33 mouse cellular contexts compared by ENCODE assay signal in the genomic region with DNA sequence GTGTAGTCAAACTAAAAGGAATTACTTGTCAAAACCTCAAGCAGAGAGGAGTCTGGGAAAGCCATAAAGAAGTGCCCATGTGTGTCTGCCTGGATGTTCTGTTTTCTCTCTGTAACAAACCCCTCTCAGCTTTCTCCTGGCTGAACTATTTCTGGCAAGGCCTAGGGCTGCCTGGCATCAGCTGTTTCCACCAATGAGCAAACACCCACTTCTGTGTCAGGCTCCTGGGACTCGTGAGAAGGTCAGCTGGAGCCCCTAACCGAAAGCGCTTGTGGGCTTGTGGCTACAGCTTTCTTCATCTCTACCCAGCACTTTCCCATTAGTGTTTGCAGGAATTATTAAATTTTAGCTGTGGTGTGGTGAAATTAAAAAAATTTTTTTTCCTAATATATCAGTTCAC. TPM values are rescaled to one million over a fixed set of nuclear protein-coding genes. Genes with fewer than 3 reads are reported as not detected.
DNase-seq lines count a peak whose midpoint lies in the region; ATAC-seq and TF ChIP-seq lines count a peak whose summit lies in the region.
"Had no signal": no experiment of that assay in that cellular context is flagged by ENCODE, and none has a peak within 500 bp of the region (broad histone marks: within the 10 kb centered on the region; RNA-seq: fewer than 3 reads in every experiment).

No protein-coding gene starts in this region.

- H3K27ac ChIP-seq in limb, embryonic 14.5 days (replicated peaks; ENCODE audit: low read depth, low read length), result no peak overlapping the region
- no peak overlapping the region for H3K27ac ChIP-seq in limb, embryonic 10.5 days
- no peak overlapping the region for H3K27ac ChIP-seq in hindbrain, embryonic 12.5 days
- H3K27ac ChIP-seq: kidney, embryonic 15.5 days; liver, embryonic 15.5 days; lung, embryonic 15.5 days; neural tube, embryonic 12.5 days had no signal

- no peak for TF ChIP-seq POLR2A in limb, embryonic 14.5 days (IDR thresholded peaks at IDR 0.05; ENCODE audit: borderline replicate concordance, extremely low read depth, insufficient read depth, insufficient read length)

- intact Hi-C loops in heart, postnatal 10 days (cut with DNase I), result no loop called here

- no peaks in the 10 kb centered on the region for H3K4me1 ChIP-seq in limb, embryonic 14.5 days (ENCODE audit: control insufficient read depth, insufficient read depth, low read length)
- no peaks in the 10 kb centered on the region for H3K4me1 ChIP-seq in limb, embryonic 10.5 days
- H3K4me1 ChIP-seq in hindbrain, embryonic 12.5 days, result no peaks in the 10 kb centered on the region
- H3K4me1 ChIP-seq: lung, embryonic 15.5 days; neural tube, embryonic 12.5 days had no signal

- no peak overlapping the region for H3K4me3 ChIP-seq in limb, embryonic 14.5 days (replicated peaks; ENCODE audit: low read length)
- H3K4me3 ChIP-seq in limb, embryonic 10.5 days, result no peak overlapping the region
- no peak overlapping the region for H3K4me3 ChIP-seq in hindbrain, embryonic 12.5 days
- H3K4me3 ChIP-seq: kidney, embryonic 15.5 days; liver, embryonic 15.5 days; lung, embryonic 15.5 days; neural tube, embryonic 12.5 days had no signal

- WGBS in limb, embryonic 14.5 days, result 38% methylated on average over 3 of the region's 3 CpGs
- 72% methylated on average over 3 of the region's 3 CpGs for WGBS in limb, embryonic 10.5 days
- WGBS in hindbrain, embryonic 12.5 days, result 77% methylated on average over 3 of the region's 3 CpGs

- no peaks in the 10 kb centered on the region for H3K9me3 ChIP-seq in limb, embryonic 14.5 days (ENCODE audit: control insufficient read depth, low read length)
- H3K9me3 ChIP-seq in limb, embryonic 10.5 days (replicated peaks), result no peaks in the 10 kb centered on the region
- no peaks in the 10 kb centered on the region for H3K9me3 ChIP-seq in hindbrain, embryonic 12.5 days (replicated peaks)
- H3K9me3 ChIP-seq: liver, embryonic 15.5 days; lung, embryonic 15.5 days; neural tube, embryonic 12.5 days had no signal

- H3K36me3 ChIP-seq in limb, embryonic 14.5 days (ENCODE audit: control insufficient read depth, insufficient read depth, low read length), result no peaks in the 10 kb centered on the region
- no peaks in the 10 kb centered on the region for H3K36me3 ChIP-seq in limb, embryonic 10.5 days
- H3K36me3 ChIP-seq in hindbrain, embryonic 12.5 days, result no peaks in the 10 kb centered on the region
- H3K36me3 ChIP-seq: kidney, embryonic 15.5 days; liver, embryonic 15.5 days; lung, embryonic 15.5 days; neural tube, embryonic 12.5 days had no signal

- H3K9ac ChIP-seq in limb, embryonic 14.5 days (ENCODE audit: low read depth, low read length, severe bottlenecking), result no peak overlapping the region
- no peak overlapping the region for H3K9ac ChIP-seq in hindbrain, embryonic 12.5 days
- H3K9ac ChIP-seq: forebrain, postnatal 0 days; kidney, embryonic 15.5 days; liver, embryonic 15.5 days; lung, embryonic 15.5 days; neural tube, embryonic 12.5 days had no signal

- no peaks in the 10 kb centered on the region for H3K27me3 ChIP-seq in limb, embryonic 14.5 days (ENCODE audit: control insufficient read depth, insufficient read depth, low read length)
- H3K27me3 ChIP-seq in limb, embryonic 10.5 days (ENCODE audit: low read depth, poor library complexity, severe bottlenecking), result no peaks in the 10 kb centered on the region
- H3K27me3 ChIP-seq in hindbrain, embryonic 12.5 days, result no peaks in the 10 kb centered on the region
- H3K27me3 ChIP-seq: kidney, embryonic 15.5 days; liver, embryonic 15.5 days; lung, embryonic 15.5 days; neural tube, embryonic 12.5 days had no signal

- H3K4me2 ChIP-seq in limb, embryonic 14.5 days (replicated peaks; ENCODE audit: low read depth, low read length, severe bottlenecking), result no peak overlapping the region
- H3K4me2 ChIP-seq in hindbrain, embryonic 12.5 days (replicated peaks), result no peak overlapping the region
- H3K4me2 ChIP-seq: kidney, embryonic 15.5 days; liver, embryonic 15.5 days; lung, embryonic 15.5 days; neural tube, embryonic 12.5 days had no signal

- peak; percentile 25 for DNase-seq in gastrocnemius, postnatal 25 days
- no peak for DNase-seq in gastrocnemius, postnatal 10 days
- peak; percentile 20 for DNase-seq in limb, embryonic 14.5 days (ENCODE audit: low spot score)
- DNase-seq in limb, embryonic 10.5 days (ENCODE audit: low spot score), result no peak
- peak; percentile 68 to 72 for DNase-seq in heart, postnatal 10 days
- DNase-seq in urinary bladder, postnatal 4 days (ENCODE audit: low spot score in 2 of 2), result no peak
- DNase-seq: adrenal gland, adult 2 months; B cell, adult 2 months; cerebellum, adult 11 months; cerebellum, postnatal 10 days; forebrain, postnatal 0 days; kidney, adult 11 months; kidney, postnatal 36 days; liver; lung, postnatal 36 days; midbrain, embryonic 14.5 days; right cerebral cortex, postnatal 14 days; spleen, adult 18-20 months had no signal

- ATAC-seq in limb, embryonic 14.5 days (ENCODE audit: low FRiP score, low read depth), result peak; percentile 44; the same call in 1 of the 2 replicates
- no peak for ATAC-seq in hindbrain, embryonic 12.5 days (ENCODE audit: low FRiP score)
- ATAC-seq: forebrain, postnatal 0 days had no signal

RNA-seq across cellular contexts. Expression of a gene that starts 2.3 kb away (rescaled TPM):
- not detected for total RNA-seq in gastrocnemius, postnatal 25 days (2021)
- not detected for total RNA-seq in gastrocnemius, postnatal 10 days (2021)
- 0.04 TPM in 1 of 2 replicates, not detected in the other for polyA plus RNA-seq in limb, embryonic 14.5 days (2012; rRNA removed)
- not detected in 2 replicates for polyA plus RNA-seq in limb, embryonic 14.5 days (2014; fragmentation: Nextera tagmentation; extraction: Ambion mirVana)
- not detected in 2 replicates for polyA plus RNA-seq in limb, embryonic 10.5 days (2016; fragmentation: Nextera tagmentation; extraction: Ambion mirVana)
- total RNA-seq in heart, postnatal 10 days (2021), result not detected
- polyA plus RNA-seq in hindbrain, embryonic 12.5 days (2016; fragmentation: Nextera tagmentation; extraction: Ambion mirVana), result not detected in 2 replicates
- total RNA-seq: adrenal gland, adult 2 months; forebrain, postnatal 0 days; layer of hippocampus, adult 8-10 months; left cerebral cortex, adult 18-20 months; left cerebral cortex, postnatal 25 days; megakaryocyte-erythroid progenitor cell, adult 5-6 weeks; MEL had no signal
- polyA plus RNA-seq: adrenal gland, adult 2 months; cortical plate, adult 2 months; embryonic facial prominence, embryonic 11.5 days; forebrain, embryonic 11.5 days; liver, embryonic 15.5 days; lung, embryonic 15.5 days; midbrain, embryonic 14.5 days; neural tube, embryonic 12.5 days; testis, adult 2 months had no signal

RNA-seq across cellular contexts. Expression of a gene that starts 11.7 kb away (rescaled TPM):
- not detected for total RNA-seq in gastrocnemius, postnatal 25 days (2021)
- 1 to 10 TPM in 1 of 2 experiments, under 1 TPM in 1; 0.61 to 1.0 TPM for total RNA-seq in gastrocnemius, postnatal 10 days (2021)
- polyA plus RNA-seq in limb, embryonic 14.5 days (2012; rRNA removed), result 1.1 and 1.3 TPM in 2 replicates
- polyA plus RNA-seq in limb, embryonic 14.5 days (2014; fragmentation: Nextera tagmentation; extraction: Ambion mirVana), result 0.77 and 2.3 TPM in 2 replicates
- 0.14 TPM in 1 of 2 replicates, not detected in the other for polyA plus RNA-seq in limb, embryonic 10.5 days (2016; fragmentation: Nextera tagmentation; extraction: Ambion mirVana)
- under 1 TPM; 0.31 to 0.69 TPM for total RNA-seq in heart, postnatal 10 days (2021)
- polyA plus RNA-seq in hindbrain, embryonic 12.5 days (2016; fragmentation: Nextera tagmentation; extraction: Ambion mirVana), result 0.46 TPM in 1 of 2 replicates, not detected in the other
- total RNA-seq: left cerebral cortex, adult 18-20 months had no signal
- polyA plus RNA-seq: embryonic facial prominence, embryonic 11.5 days; forebrain, embryonic 11.5 days; hindbrain, embryonic 11.5 days had no signal

RNA-seq across cellular contexts. Expression of a gene that starts 21.0 kb away (rescaled TPM):
- total RNA-seq in gastrocnemius, postnatal 25 days (2021), result 1 to 10 TPM; 1.6 to 4.2 TPM
- 1 to 10 TPM; 3.3 to 4.6 TPM for total RNA-seq in gastrocnemius, postnatal 10 days (2021)
- polyA plus RNA-seq in limb, embryonic 14.5 days (2012; rRNA removed), result 9.7 and 13.6 TPM in 2 replicates
- polyA plus RNA-seq in limb, embryonic 14.5 days (2014; fragmentation: Nextera tagmentation; extraction: Ambion mirVana), result 7.3 and 8.3 TPM in 2 replicates
- 1.5 and 1.8 TPM in 2 replicates for polyA plus RNA-seq in limb, embryonic 10.5 days (2016; fragmentation: Nextera tagmentation; extraction: Ambion mirVana)
- 1 to 10 TPM; 3.2 to 4.0 TPM for total RNA-seq in heart, postnatal 10 days (2021)
- 3.7 and 4.4 TPM in 2 replicates for polyA plus RNA-seq in hindbrain, embryonic 12.5 days (2016; fragmentation: Nextera tagmentation; extraction: Ambion mirVana)
- total RNA-seq: megakaryocyte-erythroid progenitor cell, adult 5-6 weeks; MEL had no signal

RNA-seq across cellular contexts. Expression of a gene that starts 21.1 kb away (rescaled TPM):
- 10 to 100 TPM; 30.5 to 40.6 TPM for total RNA-seq in gastrocnemius, postnatal 25 days (2021)
- total RNA-seq in gastrocnemius, postnatal 10 days (2021), result 10 to 100 TPM; 46.6 to 51.4 TPM
- polyA plus RNA-seq in limb, embryonic 14.5 days (2012; rRNA removed), result 66.2 and 67.4 TPM in 2 replicates
- polyA plus RNA-seq in limb, embryonic 14.5 days (2014; fragmentation: Nextera tagmentation; extraction: Ambion mirVana), result 51.9 and 59.4 TPM in 2 replicates
- polyA plus RNA-seq in limb, embryonic 10.5 days (2016; fragmentation: Nextera tagmentation; extraction: Ambion mirVana), result 5.1 and 6.6 TPM in 2 replicates
- 10 to 100 TPM; 45.4 to 46.9 TPM for total RNA-seq in heart, postnatal 10 days (2021)
- polyA plus RNA-seq in hindbrain, embryonic 12.5 days (2016; fragmentation: Nextera tagmentation; extraction: Ambion mirVana), result 17.8 and 18.7 TPM in 2 replicates
- total RNA-seq: megakaryocyte-erythroid progenitor cell, adult 5-6 weeks; MEL had no signal

RNA-seq across cellular contexts. Expression of a gene that starts 34.6 kb away (rescaled TPM):
- total RNA-seq in gastrocnemius, postnatal 25 days (2021), result not detected
- not detected for total RNA-seq in gastrocnemius, postnatal 10 days (2021)
- polyA plus RNA-seq in limb, embryonic 14.5 days (2012; rRNA removed), result 0.47 and 0.61 TPM in 2 replicates
- polyA plus RNA-seq in limb, embryonic 14.5 days (2014; fragmentation: Nextera tagmentation; extraction: Ambion mirVana), result 0.39 and 0.61 TPM in 2 replicates
- 0.15 TPM in 1 of 2 replicates, not detected in the other for polyA plus RNA-seq in limb, embryonic 10.5 days (2016; fragmentation: Nextera tagmentation; extraction: Ambion mirVana)
- under 1 TPM; 0.52 to 0.72 TPM for total RNA-seq in heart, postnatal 10 days (2021)
- polyA plus RNA-seq in hindbrain, embryonic 12.5 days (2016; fragmentation: Nextera tagmentation; extraction: Ambion mirVana), result 0.72 TPM in 1 of 2 replicates, not detected in the other
- total RNA-seq: forebrain, postnatal 0 days; megakaryocyte-erythroid progenitor cell, adult 5-6 weeks; MEL had no signal
- polyA plus RNA-seq: adrenal gland, adult 2 months; embryonic facial prominence, embryonic 11.5 days; forebrain, embryonic 11.5 days; hindbrain, embryonic 11.5 days; midbrain, embryonic 14.5 days had no signal

Comparison
In these comparisons a context has a peak if more than half of its experiments do, and no peak if none do; other contexts are left out.
1. DNase-seq: peak in gastrocnemius, postnatal 25 days (single experiment), limb, embryonic 14.5 days (single experiment) and heart, postnatal 10 days (2 of 2); none in gastrocnemius, postnatal 10 days (single experiment), limb, embryonic 10.5 days (single experiment) and urinary bladder, postnatal 4 days (0 of 2).